Mouse (Mus musculus) cerebellum, adult 11-12 months (tissue): ENCODE results near the gene Add3.

Experiments used
- DNase-seq: peaks from one replicate; pipeline ENCODE4 v3.0.0; 2022

The Add3 gene

DNA sequence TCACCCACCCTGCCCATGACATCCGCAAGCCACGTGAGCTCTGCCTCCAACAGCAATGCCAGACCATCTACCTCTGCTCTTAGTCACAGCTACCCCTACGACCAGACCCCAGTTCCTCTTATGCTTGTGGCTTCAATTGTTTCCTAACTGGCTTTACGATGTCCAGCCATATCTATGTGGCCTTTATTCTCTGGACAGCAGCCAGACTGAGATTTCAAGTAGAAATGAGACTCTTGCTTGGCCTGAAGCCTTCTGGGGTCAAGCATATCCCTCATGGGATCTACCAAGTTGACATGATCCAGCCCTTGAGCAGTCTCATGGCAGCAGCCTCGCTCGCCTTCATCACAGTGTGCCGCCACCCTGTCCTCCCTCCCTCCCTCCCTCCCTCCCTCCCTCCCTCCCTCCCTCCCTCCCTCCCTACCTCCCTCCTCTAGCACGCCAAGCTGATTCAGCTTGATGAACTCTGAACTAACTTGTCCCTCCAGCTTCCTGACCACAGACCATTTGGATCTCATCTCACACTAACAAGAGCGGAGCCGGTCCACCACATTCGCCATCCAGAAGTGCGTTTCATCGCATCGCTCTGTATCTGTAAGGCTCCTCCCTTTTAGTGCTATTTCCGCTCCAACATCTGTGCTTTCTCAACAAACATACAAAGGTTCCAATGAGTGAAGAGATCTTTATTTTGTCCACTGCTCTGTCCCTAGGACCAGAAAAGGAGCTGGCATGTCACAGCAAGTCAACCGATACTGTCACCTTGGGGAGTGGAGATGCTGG, 9.7 kb upstream of the Add3 start:
- DNase-seq, result no peak

GRCm38 (mm10) chr19:53132471-53132870, 7.8 kb upstream of the Add3 start:
- no peak for DNase-seq

DNA sequence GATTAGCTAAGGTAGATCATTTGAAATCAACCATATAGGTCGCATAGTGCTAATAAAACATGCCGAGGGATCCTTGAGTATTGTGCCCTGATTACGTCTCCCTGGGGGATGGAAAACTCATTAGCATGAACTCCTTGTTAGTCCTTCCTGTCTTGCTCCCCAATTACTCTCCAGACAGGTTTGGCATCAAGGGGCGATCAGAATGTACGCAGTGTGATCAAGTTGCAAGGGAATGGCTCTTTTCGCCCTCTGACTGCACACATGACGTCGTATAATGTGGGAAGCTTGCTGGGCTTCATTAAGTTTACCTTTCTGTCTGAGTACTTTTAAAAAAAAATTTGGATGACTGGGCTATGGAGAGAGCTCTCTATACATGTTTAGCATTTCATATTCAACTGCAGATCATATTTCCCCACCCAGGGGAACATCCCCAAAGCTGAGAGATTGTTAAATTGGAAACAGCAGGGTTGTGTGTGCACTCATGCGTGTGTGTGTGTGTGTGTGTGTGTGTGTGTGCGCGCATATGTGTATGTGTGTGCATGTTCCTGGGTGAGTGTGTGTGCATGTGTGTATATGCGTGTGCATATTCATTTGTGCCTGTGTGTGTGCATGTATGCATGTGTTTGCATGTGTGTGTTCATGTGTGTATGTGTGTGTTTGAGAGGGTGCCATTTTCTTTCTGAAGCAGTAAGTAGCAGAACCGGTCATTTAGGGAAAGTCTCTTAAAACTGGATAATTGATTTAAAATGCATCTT, 3.7 kb upstream of the Add3 start:
- DNase-seq, result no peak

GRCm38 (mm10) chr19:53137116-53137670, 3.0 kb upstream of the Add3 start:
- no peak for DNase-seq

GRCm38 (mm10) chr19:53140804-53141250, 584 bp downstream of the Add3 start:
- no peak for DNase-seq

DNA sequence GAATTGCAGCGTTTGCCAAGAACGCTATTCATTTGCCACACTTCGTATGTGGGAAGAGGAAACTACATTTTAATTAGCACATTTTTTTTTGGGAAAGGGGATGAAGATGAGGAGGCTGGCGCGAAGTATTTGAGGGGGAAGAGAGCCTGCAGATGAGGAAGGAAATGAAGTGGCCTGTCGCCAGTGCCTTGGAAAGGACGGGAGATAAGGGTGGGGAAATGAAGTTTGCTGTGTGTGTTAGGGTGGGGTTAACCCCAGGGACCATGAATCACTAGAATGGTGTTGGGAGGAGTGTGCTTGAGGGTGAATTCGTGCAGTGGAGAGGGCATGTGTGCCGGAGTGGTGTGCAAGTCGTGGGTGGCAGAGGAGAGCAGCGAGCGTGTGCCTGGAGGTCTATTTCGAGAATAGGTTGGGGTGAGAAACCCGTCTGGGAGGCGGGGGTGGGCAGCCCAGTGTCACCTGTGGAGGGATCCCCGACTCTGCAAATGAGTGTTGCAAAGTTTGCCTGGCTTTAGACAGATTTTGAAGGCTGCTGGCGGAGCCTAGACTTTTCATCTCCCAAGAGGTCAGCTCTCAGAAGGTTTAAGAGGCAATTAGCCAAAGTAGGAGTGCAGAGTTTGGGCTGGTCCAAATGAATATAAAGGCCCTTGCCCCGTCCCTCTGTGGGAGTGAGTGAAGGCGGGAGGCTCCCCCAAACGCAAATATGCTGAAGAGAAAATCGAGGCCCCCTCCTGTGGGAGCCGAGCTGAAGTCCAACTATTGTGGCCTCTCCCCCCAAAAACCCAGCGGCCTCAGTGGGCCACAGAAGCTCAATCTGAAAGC, 1.2 kb downstream of the Add3 start:
- peak; percentile 81 for DNase-seq

- peak; percentile 100 for DNase-seq
Observed at GRCm38 (mm10) chr19:53142190-53143107, 2.2 kb downstream of the Add3 start.

DNA sequence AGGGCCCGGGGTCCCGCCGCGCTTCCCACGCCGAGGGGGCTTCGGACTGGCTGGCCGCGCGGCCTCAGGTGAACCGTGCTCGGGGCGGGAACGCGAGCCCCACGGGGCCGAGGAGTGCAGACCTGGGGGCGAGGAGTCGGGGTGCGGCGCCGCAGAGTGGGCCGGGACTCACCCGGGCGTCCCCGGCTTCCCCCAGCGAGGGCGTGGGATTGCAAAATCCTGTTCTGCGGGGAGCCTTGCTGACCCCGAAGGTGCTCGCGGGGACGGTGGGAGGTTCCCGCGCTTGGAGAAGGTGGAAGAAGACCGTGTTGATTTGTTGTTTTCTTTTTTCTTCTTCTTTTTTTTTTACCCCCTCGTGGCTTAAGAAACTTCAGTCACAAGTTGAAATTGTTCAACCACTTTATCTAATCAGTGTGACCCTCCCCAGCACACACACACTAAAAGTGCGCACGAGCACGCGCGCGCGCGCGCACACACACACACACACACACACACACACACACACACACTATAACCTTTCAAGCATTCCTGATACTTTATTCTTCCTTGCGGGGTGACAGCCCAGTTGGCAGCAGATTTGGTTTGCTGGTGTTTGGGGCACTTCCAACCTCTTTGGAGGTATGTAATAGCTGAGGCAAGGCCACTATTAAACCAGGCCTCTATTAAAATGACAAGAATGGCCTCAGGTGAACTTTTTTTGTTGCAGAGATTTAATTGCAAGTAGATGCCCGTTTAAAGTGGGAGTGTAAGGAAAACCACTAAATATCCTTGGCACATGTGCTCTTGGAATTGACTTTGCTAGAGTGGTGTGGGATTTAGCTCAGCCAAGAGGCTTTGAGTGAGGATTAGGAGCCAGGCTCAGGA, 3.1 kb downstream of the Add3 start:
- peak; percentile 71 for DNase-seq

- no peak for DNase-seq
Observed at GRCm38 (mm10) chr19:53145075-53145474, 4.8 kb downstream of the Add3 start.

GRCm38 (mm10) chr19:53149381-53149780, 9.1 kb downstream of the Add3 start:
- DNase-seq, result no peak

DNA sequence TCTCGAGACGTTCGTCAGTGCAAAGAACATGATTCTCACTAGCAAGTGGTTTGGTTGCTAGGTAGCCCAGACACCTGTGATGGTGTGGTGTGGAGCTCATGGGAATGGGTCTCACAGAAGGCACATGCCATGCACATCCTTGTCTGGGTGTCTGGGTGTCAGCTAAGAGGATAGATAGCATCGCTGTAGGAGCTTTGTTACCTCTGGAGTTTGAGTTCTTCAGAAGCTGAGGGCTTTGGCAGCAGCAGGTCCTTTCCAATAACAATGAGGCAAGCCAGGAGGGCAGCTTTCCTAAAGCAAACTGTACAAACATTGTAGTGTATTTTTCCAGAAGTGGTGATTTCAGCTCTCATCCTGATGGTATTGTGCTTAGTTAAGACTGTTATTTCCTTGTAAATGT, 12.2 kb downstream of the Add3 start:
- no peak for DNase-seq

GRCm38 (mm10) chr19:53153096-53153495, 12.9 kb downstream of the Add3 start:
- no peak for DNase-seq

DNA sequence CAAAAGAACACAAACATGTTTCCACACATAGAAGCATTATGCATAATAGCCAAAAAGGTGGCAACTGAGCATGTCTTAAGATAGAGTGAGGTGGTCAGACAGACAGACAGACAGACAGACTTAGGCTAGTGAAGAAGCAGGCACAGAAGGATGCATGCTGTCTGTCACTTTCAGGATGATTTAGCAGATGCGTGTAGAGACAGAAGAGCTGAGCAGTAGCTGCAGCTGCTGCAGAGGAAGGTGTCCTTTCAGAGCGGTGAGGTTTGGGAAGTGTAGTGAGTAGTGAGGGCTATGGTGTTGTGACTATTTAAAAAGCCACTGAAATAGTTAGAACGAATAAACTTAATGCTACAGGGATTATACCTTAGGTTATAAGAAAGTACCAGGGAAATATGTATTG, 13.9 kb downstream of the Add3 start:
- no peak for DNase-seq

GRCm38 (mm10) chr19:53156361-53156760, 16.1 kb downstream of the Add3 start:
- DNase-seq, result no peak

- DNase-seq, result no peak
Observed at GRCm38 (mm10) chr19:53157176-53157575, 16.9 kb downstream of the Add3 start.

DNA sequence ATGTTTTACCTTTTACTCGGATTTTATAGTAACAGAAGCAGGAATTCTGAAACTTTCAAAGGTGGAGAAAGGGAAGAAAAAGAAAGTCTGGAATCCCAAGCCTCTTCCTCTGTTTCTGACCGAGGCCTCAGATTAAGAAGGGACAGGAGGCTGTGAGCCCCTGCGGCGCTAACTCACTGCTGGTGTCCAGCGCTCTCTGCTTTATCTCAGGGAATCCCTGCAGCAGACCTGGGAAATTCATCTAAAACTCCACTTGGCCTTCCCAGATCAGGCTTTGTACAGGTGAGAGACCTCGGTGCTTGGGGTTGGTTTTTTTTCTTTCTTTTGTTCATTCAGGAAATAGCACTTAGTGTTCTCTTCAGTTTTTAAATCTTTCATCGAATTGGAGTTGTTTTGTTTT, 19.1 kb downstream of the Add3 start:
- DNase-seq, result no peak

GRCm38 (mm10) chr19:53162927-53163326, 22.7 kb downstream of the Add3 start:
- no peak for DNase-seq

GRCm38 (mm10) chr19:53164645-53165044, 24.4 kb downstream of the Add3 start:
- DNase-seq, result no peak

DNA sequence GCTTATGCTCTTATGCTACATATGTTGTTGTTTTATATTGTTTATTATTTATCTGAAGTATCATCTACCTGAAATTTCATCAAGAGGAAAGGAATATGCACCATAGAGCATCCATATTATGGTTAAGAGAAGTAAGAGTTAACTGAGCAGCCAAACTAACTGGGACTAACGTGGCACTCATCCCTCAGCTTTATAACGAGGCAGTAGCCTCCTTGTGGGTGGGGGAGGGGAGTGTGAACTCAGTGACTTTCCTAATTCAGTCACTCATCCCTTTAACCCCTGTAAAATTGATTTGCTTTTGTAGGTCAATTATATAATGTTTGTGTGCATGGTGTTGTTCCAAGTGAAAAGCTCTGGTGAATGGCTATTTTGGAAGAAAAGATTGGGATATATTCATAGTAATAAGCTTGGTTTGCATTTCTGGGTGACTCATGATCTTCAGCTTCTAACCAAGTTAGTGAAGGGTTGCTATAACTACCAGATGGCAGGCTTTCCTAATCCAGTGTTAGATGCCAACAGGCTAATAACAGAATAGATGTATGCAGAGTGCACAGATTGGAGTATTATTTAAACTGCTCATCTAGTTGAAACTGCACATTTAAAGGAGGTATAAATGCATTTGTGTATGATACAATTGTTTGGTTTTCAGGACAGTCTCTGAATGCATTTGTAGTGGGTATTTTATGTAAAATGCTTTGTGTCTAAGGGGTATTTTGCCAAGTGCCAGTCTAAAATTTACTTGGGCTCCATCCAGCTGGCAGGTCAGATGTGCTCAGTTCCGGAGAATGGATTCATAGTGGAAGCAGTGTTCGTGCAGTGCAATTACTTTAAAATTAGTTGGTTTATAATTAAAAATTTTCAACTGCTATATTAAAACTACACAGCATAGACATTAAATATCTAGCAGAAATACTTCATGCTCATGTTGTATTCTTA, 25.3 kb downstream of the Add3 start:
- peak; percentile 60 for DNase-seq

DNA sequence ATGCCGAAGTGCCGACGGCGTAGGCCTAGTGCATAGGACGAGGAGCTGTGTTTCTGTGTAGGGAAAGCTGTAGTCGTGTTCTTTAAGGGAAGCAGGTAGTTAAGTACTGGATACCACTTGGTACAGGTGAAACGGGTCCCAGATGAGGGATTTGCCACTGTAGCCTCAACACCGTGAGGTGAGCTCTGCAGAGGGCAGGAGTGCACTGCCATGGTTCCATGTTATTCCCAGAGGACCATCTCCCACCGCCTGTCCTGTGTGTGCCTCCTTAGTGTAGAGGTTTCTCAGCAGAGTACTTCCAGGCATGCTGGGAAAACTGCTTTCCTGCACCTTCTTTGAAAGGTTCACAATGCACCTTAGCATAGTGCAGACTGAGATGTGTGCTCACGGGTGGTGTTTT, 26.1 kb downstream of the Add3 start:
- DNase-seq, result no peak
